Mouse (Mus musculus): ENCODE results near the gene Mdfic.

- no peak for TF ChIP-seq CTCF (IDR thresholded peaks at IDR 0.05; ENCODE audit: low read depth)
- TF ChIP-seq EP300 (IDR thresholded peaks at IDR 0.05; ENCODE audit: low read depth) = no peak
These were observed 9.8 kb upstream of the Mdfic start for GRCm38 (mm10) chr6:15710706-15711105.
